Mouse (Mus musculus): ENCODE results near the gene Alg9.

The Alg9 gene

GRCm38 (mm10) chr9:50867015-50867414, 92.2 kb downstream of the Alg9 start:
- H3K4me1 ChIP-seq (replicated peaks; ENCODE audit: low read depth, low read length) = peaks cover 12% of the 10 kb centered on the region; the same call in 1 of the 2 replicates
- no peak overlapping the region for H3K4me3 ChIP-seq (replicated peaks; ENCODE audit: low read length)
- H3K36me3 ChIP-seq (ENCODE audit: insufficient read depth, low read length) = peaks cover 88% of the 10 kb centered on the region
- no peaks in the 10 kb centered on the region for H3K27me3 ChIP-seq (ENCODE audit: insufficient read depth, low read length)
- H3K9me3 ChIP-seq (ENCODE audit: low read length) = no peaks in the 10 kb centered on the region
- no peak for TF ChIP-seq NANOG (IDR thresholded peaks at IDR 0.05; ENCODE audit: borderline replicate concordance, low read length)
- no peak for TF ChIP-seq CTCF (conservative IDR thresholded peaks at IDR 0.05; ENCODE audit: low read length)
- TF ChIP-seq POU5F1 (IDR thresholded peaks at IDR 0.05; ENCODE audit: borderline replicate concordance, low read length) = no peak

DNA sequence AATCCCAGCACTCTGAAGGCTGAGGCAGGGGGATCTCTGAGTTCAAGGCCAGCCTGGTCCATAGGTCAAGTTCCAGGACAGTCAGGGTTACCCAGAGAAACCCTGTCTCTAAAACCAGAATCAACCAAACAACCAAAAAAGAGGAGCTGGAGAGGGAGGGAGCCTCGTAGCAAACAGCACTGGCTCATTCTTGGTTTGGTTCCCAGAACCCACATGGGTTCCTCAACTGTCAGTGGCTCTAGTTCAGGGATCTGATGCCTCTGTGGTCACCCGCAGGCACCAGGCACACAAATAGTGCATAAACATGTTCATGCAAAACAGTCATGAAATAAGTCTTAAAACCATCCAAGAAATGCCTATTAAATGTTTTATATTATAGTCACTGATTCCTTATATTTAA, 93.4 kb downstream of the Alg9 start:
- Histone ChIP-seq H3K4me1 (replicated peaks; ENCODE audit: low read depth, low read length) (peaks cover 12% of the 10 kb centered on the region; the same call in 1 of the 2 replicates), H3K4me3 (replicated peaks; ENCODE audit: low read length) (no peak overlapping the region), H3K9me3 (ENCODE audit: low read length) (no peaks in the 10 kb centered on the region), H3K36me3 (ENCODE audit: insufficient read depth, low read length) (peaks cover 85% of the 10 kb centered on the region), H3K27me3 (ENCODE audit: insufficient read depth, low read length) (no peaks in the 10 kb centered on the region)
- no peak for TF ChIP-seq POU5F1 (IDR thresholded peaks at IDR 0.05; ENCODE audit: borderline replicate concordance, low read length)
- no peak for TF ChIP-seq NANOG (IDR thresholded peaks at IDR 0.05; ENCODE audit: borderline replicate concordance, low read length)
- TF ChIP-seq CTCF (conservative IDR thresholded peaks at IDR 0.05; ENCODE audit: low read length) = no peak

DNA sequence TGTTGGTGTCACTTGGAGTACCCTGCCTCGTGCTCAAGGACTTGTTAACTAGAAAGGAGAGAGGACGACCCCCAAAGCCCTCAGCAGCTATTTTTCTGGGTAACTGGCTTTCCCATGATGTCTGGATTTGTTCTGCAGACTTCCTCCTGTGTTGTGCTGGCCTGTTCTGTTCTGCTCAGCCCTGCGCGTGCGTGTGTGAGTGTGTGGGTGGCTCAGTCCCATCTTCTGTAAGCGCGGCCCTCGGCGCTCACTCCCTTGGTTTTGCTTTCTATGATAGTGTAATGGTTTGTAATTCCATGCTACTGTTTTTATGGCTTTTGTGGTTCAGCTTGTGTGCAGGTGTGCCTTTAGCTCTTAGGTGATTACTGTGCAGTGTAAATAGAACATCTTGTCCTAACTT, 98.4 kb downstream of the Alg9 start:
- H3K36me3 ChIP-seq (ENCODE audit: insufficient read depth, low read length) = peaks cover 82% of the 10 kb centered on the region
- TF ChIP-seq POU5F1 (IDR thresholded peaks at IDR 0.05; ENCODE audit: borderline replicate concordance, low read length) (no peak), NANOG (IDR thresholded peaks at IDR 0.05; ENCODE audit: borderline replicate concordance, low read length) (no peak), CTCF (conservative IDR thresholded peaks at IDR 0.05; ENCODE audit: low read length) (no peak)
- H3K4me3 ChIP-seq (replicated peaks; ENCODE audit: low read length) = no peak overlapping the region
- H3K4me1 ChIP-seq (replicated peaks; ENCODE audit: low read depth, low read length) = no peaks in the 10 kb centered on the region
- H3K27me3 ChIP-seq (ENCODE audit: insufficient read depth, low read length) = no peaks in the 10 kb centered on the region
- no peaks in the 10 kb centered on the region for H3K9me3 ChIP-seq (ENCODE audit: low read length)

DNA sequence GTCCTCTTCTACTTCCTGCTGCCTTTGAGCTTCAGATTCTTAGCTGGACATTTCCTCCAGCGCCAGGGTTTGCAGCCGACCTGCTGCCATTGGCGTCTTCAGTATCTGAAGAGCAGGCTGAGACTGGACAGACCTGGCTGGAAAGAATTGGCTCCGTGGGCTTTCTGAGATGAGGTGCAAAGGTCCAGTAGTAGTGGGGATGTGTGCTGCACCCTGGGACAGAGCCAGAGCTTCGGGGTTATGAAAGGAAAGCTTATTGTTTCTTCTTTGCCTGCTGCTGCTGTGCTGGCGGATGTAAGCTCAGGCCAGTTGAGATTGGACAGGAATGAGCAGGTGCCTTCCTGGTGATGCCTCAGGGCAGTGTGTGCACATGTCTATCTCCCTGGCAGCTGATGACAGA, 99.2 kb downstream of the Alg9 start:
- H3K36me3 ChIP-seq (ENCODE audit: insufficient read depth, low read length) = peaks cover 82% of the 10 kb centered on the region
- H3K4me3 ChIP-seq (replicated peaks; ENCODE audit: low read length) = no peak overlapping the region
- no peak for TF ChIP-seq NANOG (IDR thresholded peaks at IDR 0.05; ENCODE audit: borderline replicate concordance, low read length)
- TF ChIP-seq POU5F1 (IDR thresholded peaks at IDR 0.05; ENCODE audit: borderline replicate concordance, low read length) = no peak
- TF ChIP-seq CTCF (conservative IDR thresholded peaks at IDR 0.05; ENCODE audit: low read length) = no peak
- H3K9me3 ChIP-seq (ENCODE audit: low read length) = no peaks in the 10 kb centered on the region
- no peaks in the 10 kb centered on the region for H3K27me3 ChIP-seq (ENCODE audit: insufficient read depth, low read length)
- H3K4me1 ChIP-seq (replicated peaks; ENCODE audit: low read depth, low read length) = no peaks in the 10 kb centered on the region

GRCm38 (mm10) chr9:50875470-50875869, 100.7 kb downstream of the Alg9 start:
- Histone ChIP-seq H3K4me1 (replicated peaks; ENCODE audit: low read depth, low read length) (no peaks in the 10 kb centered on the region), H3K36me3 (ENCODE audit: insufficient read depth, low read length) (peaks cover 86% of the 10 kb centered on the region), H3K9me3 (ENCODE audit: low read length) (no peaks in the 10 kb centered on the region), H3K27me3 (ENCODE audit: insufficient read depth, low read length) (no peaks in the 10 kb centered on the region), H3K4me3 (replicated peaks; ENCODE audit: low read length) (no peak overlapping the region)
- TF ChIP-seq NANOG (IDR thresholded peaks at IDR 0.05; ENCODE audit: borderline replicate concordance, low read length) (no peak), POU5F1 (IDR thresholded peaks at IDR 0.05; ENCODE audit: borderline replicate concordance, low read length) (no peak), CTCF (conservative IDR thresholded peaks at IDR 0.05; ENCODE audit: low read length) (no peak)

DNA sequence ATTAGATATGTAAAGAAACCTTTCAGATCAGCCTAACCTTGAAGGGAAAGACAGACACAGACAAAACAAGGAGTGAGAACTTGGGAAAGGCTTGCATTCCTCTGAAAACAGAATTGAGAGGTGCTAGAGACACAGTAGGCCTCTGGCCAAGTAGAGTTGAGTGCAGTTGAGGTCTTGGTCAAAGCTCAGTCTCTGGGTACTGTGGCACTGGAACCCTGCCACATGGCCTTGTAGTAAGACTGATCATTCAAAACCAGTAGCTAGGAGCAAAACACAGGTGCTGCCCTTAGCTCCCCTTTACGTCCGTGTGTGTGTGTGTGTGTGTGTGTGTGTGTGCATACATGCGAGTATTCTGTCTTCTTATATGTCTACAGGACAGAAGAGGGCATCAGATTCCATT, 101.5 kb downstream of the Alg9 start:
- H3K4me3 ChIP-seq (replicated peaks; ENCODE audit: low read length) = no peak overlapping the region
- H3K9me3 ChIP-seq (ENCODE audit: low read length) = no peaks in the 10 kb centered on the region
- H3K36me3 ChIP-seq (ENCODE audit: insufficient read depth, low read length) = peaks cover 86% of the 10 kb centered on the region
- H3K4me1 ChIP-seq (replicated peaks; ENCODE audit: low read depth, low read length) = no peaks in the 10 kb centered on the region
- no peaks in the 10 kb centered on the region for H3K27me3 ChIP-seq (ENCODE audit: insufficient read depth, low read length)
- TF ChIP-seq POU5F1 (IDR thresholded peaks at IDR 0.05; ENCODE audit: borderline replicate concordance, low read length) (no peak), CTCF (conservative IDR thresholded peaks at IDR 0.05; ENCODE audit: low read length) (no peak), NANOG (IDR thresholded peaks at IDR 0.05; ENCODE audit: borderline replicate concordance, low read length) (no peak)

DNA sequence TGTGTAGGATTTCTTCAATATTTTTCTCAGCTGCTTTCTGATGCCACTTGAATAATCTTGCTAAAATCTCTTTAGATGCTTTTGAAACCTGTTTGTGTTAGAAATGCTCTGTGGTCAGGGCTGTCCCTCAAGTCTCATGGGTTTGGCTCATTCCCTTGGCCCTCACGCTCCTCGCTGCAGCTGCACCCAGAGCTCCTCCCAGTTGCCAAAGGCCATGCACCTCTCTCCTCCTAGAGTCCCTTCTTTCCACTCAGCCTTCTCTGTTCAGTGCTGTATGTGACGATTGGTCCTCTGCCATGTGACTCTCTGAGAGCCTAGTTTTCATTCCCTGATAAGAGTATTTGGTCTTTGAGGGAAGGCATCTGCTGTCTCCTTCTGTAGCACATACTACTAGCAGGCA, 102.6 kb downstream of the Alg9 start:
- H3K27me3 ChIP-seq (ENCODE audit: insufficient read depth, low read length) = no peaks in the 10 kb centered on the region
- H3K4me3 ChIP-seq (replicated peaks; ENCODE audit: low read length) = no peak overlapping the region
- TF ChIP-seq NANOG (IDR thresholded peaks at IDR 0.05; ENCODE audit: borderline replicate concordance, low read length) (no peak), CTCF (conservative IDR thresholded peaks at IDR 0.05; ENCODE audit: low read length) (no peak), POU5F1 (IDR thresholded peaks at IDR 0.05; ENCODE audit: borderline replicate concordance, low read length) (no peak)
- H3K9me3 ChIP-seq (ENCODE audit: low read length) = no peaks in the 10 kb centered on the region
- H3K36me3 ChIP-seq (ENCODE audit: insufficient read depth, low read length) = peaks cover 94% of the 10 kb centered on the region
- H3K4me1 ChIP-seq (replicated peaks; ENCODE audit: low read depth, low read length) = peaks cover 1% of the 10 kb centered on the region

GRCm38 (mm10) chr9:50882183-50882582, 107.4 kb downstream of the Alg9 start:
- peaks cover 31% of the 10 kb centered on the region for H3K4me1 ChIP-seq (replicated peaks; ENCODE audit: low read depth, low read length)

DNA sequence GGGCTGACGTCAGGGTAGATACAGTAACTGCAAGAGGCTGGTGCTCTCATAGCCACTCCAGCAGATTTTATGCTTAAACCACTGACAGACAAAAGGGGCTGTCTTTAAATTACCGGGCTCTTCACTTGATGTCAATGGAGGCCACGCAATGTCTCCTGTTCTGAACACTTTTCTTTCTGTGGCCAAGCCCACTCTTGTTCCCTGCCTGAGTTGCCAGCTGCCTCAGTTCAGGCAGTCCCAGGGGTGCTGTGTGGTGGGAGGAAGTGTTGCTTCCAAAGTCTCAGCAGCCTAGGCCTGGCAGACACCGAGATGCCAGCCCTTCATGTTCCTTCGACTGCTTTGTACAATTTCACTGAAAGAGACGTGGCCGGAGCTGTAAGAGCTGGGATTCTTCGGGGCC, 109.3 kb downstream of the Alg9 start:
- TF ChIP-seq NANOG (IDR thresholded peaks at IDR 0.05; ENCODE audit: borderline replicate concordance, low read length) (no peak), POU5F1 (IDR thresholded peaks at IDR 0.05; ENCODE audit: borderline replicate concordance, low read length) (no peak), CTCF (conservative IDR thresholded peaks at IDR 0.05; ENCODE audit: low read length) (no peak)
- Histone ChIP-seq H3K4me1 (replicated peaks; ENCODE audit: low read depth, low read length) (peaks cover 31% of the 10 kb centered on the region), H3K9me3 (ENCODE audit: low read length) (no peaks in the 10 kb centered on the region), H3K36me3 (ENCODE audit: insufficient read depth, low read length) (peaks cover 65% of the 10 kb centered on the region), H3K4me3 (replicated peaks; ENCODE audit: low read length) (no peak overlapping the region), H3K27me3 (ENCODE audit: insufficient read depth, low read length) (no peaks in the 10 kb centered on the region)

More at GRCm38 (mm10) chr9:50882183-50882582, 107.4 kb downstream of the Alg9 start:
- H3K9me3 ChIP-seq (ENCODE audit: low read length) = no peaks in the 10 kb centered on the region
- peaks cover 81% of the 10 kb centered on the region for H3K36me3 ChIP-seq (ENCODE audit: insufficient read depth, low read length)
- H3K27me3 ChIP-seq (ENCODE audit: insufficient read depth, low read length) = no peaks in the 10 kb centered on the region
- TF ChIP-seq NANOG (IDR thresholded peaks at IDR 0.05; ENCODE audit: borderline replicate concordance, low read length) (no peak), POU5F1 (IDR thresholded peaks at IDR 0.05; ENCODE audit: borderline replicate concordance, low read length) (no peak), CTCF (conservative IDR thresholded peaks at IDR 0.05; ENCODE audit: low read length) (no peak)
- no peak overlapping the region for H3K4me3 ChIP-seq (replicated peaks; ENCODE audit: low read length)

Measured in E14TG2a.4 (cell line).